Mouse (Mus musculus) naive thymus-derived CD4-positive, alpha-beta T cell, adult 2 months (primary cell): ENCODE results near the gene Pou4f2.

Experiments
- DNase-seq: peaks from one replicate; pipeline ENCODE4 v3.0.0-alpha.2; 2011; ENCODE audit warnings: low read depth

Gene Pou4f2

DNA sequence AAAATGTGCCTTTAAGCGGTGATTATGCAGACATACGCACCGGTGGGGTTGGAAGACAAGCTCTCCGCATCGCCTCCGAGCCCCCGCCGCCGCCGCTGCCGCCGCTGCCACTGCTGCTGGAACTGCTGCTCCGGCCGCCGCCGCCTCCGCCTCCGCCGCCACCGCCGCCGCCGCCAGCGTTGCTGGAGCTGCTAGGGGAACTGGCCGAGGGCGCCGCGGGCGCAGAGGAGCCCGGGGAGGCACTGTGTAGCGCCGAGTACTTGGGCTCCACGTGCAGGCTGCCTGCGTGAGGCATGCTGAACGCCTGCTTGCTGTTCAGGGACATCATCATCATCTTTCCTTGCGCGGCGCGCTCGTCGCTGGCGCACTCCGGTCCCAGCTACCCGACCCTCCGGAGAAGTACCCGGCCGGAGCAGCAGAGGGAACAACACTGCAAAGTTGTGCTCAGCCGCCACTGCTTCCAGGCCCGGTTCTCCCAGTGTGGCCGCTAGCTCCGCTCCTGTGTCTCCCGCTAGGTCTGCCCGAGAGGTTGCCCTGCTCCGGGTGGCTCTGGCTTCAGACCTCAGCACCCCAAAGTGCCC, at the start of gene Pou4f2:
Pou4f2 (minus strand) TSS at position 575 of the 581 bp plus-strand sequence.
- DNase-seq, result no peak

DNA sequence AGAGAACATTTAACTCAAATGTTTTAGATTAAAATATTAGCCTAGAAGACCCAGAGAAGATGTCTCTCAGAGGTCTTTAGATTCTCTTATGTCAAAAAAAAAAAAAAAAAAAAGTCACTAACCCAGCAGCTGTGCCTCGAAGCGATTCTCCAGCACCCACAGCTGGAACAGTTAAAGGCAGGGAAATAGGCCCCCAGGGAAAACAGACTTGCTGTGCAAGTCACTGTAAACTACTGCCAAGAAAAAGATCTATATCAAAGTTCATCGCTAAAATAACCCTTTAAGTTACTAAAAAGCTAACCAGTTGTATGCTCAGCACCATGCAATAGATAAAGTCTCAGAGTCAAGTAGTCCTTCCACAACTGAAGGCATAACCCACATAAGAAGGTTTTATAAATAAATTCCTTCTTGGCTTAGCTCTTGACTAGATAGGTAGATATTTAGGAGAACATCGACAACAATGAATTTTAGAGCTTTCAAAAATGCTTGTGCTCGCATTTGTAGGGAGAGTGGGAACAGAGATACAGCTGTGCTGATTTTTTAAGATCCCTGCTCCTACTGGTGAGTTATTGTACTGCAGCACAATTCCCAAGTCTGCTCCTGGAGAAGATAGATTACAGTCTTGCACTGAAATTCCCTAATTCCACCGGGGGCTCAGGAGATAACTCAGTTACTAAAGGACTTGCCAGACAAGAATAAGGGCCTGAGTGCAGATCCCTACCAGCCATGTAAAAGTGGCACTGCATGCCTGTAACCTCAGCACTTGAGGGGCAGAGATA, 40.8 kb upstream of the Pou4f2 start:
- DNase-seq, result no peak

DNA sequence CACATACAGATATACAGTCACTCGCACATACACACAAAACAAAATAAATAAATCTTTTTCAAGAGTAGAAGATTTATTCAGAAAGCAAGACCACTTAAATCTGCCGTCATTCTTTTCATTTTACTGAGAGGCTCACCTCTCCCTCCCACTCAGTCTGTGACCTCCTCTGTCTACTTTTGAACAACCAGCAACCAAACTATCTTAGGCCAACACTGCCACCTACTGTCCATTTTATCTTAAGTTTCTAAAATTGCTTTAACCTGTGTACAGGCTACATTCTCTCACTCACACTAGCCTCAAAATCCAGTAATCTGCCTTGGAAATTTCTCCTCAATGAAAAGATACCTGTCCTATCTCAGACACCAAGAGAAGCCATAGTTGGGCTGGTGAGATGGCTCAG, 31.4 kb upstream of the Pou4f2 start:
- peak; percentile 5 for DNase-seq

DNA sequence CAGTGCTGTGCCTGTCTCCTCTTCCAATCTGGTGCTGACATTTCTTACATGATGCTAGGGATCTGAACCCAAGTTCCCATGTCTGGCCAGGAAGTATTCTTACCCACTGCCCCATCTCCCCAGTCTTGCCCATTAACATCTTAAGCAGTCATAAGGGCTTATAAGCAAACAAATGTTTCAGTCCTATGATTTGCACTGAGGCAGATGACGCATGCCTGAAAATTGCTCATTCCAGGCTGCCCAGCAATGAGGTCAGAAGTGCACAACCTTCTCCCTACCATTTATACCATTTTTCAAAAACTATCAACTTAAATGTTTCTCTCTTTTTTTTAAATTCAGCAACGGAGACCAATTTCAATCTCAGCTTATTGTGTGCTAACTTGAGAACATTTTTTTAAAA, 27.5 kb upstream of the Pou4f2 start:
- DNase-seq, result no peak

DNA sequence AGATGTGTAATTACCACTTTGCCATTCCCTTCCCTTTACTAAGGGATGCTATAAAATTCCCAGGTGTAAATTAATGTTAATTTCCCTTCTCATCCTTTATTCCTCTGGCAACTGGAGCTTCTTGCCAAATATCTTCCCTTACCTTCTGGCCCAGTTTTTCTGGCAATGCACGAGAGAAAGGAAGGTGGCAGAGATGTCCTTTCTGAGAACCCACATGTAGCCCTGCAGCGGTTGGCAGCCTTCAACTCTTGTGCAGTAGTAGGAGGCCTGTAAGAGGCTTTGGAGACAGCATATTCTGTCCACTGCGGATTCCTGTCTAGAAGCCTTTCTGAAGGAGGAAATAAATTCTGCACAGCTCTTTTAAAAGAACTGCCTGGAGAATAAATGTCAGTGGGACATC, 20.0 kb upstream of the Pou4f2 start:
- no peak for DNase-seq

DNA sequence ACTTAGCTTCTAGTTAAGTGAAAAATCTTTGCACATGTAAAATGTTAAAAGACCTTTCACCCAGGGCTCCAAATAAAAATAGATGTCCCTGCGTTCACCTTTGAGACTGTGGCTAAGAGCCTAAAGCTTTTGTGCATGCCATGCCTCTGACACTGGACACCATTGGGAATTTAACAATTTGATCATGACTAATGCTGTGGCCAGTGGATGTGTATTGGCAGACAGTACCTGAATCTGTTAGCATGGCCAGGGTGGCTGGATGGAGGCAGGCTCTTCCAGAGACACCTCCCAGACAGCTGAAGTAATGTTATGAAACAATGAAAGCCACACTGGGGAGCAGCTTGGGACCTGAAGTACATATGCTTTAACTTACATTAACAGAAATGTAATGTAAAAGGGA, 6.3 kb upstream of the Pou4f2 start:
- DNase-seq, result no peak

DNA sequence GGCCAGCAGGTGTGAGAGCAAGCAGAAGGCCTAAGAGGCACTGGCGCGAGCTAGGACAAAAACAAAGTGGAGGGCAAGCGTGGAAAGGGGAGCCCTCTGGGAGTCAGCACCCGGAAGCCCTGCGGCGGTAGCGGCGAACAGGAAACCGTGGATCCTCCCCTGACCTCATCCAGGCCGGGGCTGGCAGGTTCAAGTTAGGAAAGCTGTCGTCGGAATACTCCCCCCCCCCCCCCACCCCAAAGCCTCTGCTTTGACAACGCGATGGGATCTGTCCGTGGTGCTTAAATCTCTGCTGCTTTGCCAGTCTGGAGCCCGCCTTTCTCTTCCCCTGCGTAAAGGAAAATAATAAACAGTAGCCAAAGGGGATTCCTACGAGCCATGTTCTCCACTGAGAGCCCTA, 1.7 kb upstream of the Pou4f2 start:
- DNase-seq, result no peak

DNA sequence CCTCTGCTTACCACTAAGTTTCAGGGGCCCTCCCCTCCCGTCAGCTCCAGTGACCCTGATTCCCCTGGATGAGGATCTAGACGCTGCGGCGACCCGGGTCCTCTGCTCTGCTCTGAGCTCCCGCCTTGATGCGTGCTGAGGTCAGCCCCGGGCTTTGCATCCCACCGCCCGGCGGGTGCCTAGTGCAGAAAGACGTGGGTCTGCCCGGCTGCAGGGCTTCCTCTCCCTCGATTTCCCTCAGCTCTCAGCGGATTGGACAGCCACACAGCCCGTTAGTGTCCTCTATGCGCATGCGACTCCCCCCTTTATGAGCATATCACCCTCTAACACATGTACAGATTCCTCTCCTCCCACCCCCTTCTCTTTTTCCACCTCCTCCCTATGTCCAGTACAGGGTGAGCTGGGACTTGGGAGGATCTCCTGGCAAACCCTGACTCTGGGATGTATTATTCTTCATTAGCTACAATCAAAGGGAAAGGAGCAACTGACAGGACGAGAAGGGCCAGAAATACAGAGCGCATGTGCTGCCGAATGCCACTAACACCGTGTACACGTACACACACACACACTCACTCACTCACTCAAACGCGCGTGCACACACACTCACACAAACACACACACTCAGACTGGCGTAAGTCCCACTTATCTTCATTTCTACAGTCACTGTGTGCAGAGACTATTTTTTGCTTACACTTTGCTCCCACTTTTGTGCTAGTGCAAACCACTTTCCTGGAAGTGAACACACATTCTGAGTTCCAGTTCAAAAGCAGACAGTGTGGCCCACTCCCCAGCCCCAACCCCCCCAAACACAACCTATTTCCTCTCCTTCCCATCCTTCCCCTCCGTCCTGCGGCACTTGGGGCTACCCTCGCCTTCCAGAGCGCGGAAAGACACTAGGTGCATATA, 948 bp upstream of the Pou4f2 start:
- no peak for DNase-seq

DNA sequence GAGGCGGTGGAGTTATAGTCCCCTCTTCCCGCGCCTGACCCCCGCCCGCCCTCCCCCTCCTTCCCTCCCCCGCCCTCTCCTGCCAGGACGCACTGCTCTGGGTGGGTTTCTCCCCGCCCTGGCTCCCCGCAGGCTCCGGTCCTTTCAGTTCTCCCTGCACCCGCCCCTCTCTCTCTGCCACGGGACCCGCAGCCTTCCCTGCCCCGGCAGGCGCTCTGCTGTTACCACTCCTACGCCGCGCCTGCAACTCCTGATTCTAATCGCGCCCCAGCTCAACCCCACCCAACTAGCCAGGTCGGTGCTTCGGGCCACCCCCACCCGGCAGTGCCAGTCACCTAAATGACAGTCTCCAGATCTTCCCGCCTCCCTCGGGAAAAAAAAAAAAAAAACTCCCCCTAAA, 216 bp upstream of the Pou4f2 start:
- DNase-seq, result no peak

DNA sequence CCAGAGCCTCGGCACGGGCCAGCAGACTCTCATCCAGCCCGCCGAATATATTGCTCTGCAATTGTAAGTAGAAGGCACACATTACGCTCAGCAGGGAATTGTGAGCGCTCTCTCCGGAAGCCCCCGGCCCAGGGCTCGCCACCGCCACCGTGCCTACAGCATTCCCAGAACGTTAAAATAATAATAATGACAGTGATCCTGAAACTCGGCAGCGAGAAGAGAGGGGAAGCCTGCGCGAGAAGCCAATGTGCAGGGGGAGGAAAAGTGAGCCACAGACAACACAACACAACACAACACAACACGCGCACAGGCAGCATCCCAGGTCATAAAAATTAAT, 853 bp downstream of the Pou4f2 start:
- no peak for DNase-seq

DNA sequence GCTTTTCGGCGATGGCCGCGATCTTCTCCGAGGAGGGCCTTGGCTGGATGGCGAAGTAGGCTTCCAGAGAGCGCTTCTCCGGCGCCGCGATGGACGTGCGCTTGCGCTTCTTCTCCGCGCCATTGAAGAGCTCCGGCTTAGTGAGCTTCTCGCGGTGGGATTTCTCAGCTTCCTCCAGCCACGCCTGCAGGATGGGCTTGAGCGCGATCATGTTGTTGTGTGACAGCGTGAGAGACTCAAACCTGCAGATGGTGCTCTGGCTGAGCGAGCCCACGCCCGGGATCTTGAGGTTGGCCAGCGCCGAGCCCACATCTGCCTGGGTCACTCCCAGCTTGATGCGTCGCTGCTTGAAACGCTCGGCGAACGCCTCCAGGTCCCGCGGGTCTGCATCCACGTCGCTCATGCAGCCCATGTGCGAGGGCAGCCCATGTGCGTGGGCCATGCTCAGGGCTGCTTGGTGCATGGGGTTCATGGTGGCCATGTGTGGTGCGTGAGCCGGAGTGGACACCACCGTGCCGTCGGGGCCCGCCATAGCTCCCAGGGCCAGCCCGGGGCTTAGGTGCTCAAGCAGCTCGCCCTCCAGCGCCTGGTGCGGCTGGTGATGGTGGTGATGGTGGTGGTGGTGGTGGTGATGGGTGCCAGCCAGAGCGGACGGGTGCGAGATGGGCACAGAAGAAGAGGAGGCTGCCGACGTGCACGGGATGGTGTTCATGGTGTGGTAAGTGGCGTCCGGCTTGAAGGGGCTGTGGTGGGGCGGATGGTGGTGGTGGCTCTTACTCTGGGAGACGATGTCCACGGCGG, 1.4 kb downstream of the Pou4f2 start:
- no peak for DNase-seq

DNA sequence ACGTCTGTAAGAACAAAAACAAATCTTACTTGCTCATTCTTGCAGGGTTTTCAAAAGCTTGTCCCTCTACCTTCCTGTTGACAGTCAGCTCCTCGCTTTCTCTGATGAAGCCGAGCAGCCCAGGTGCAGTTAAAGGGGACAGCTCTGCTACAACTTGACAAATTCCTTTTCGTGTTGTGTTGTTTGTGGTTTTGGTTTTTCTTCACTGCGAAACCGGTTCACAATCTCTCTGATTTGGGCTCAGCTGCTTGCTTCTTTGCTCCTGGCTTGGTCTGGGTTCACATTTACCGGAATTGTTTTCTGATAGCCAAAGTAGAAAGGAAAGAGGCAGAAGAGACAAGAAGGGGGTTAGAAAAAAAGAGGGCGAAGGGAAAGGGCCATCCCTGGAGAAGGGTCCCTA, 2.1 kb downstream of the Pou4f2 start:
- DNase-seq, result no peak

DNA sequence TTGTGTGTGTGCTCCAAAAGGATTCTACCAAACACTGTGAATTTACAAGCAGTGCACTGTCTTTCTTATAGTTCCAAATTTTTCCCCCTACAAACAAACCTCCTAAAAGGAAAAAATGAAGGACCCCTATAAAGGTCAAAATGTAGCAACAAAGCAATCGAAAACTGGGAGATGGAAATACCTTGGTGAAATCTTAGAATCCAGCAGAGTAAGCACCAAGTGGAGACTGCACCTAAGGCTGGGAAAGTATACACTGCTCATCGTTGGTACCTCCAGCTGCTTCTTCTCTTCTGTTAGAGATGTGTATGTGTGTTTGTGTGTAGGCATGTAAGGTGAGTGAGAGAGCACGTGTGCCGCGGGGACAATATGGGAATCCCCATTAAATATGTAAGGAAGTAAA, 3.1 kb downstream of the Pou4f2 start:
- DNase-seq, result no peak

DNA sequence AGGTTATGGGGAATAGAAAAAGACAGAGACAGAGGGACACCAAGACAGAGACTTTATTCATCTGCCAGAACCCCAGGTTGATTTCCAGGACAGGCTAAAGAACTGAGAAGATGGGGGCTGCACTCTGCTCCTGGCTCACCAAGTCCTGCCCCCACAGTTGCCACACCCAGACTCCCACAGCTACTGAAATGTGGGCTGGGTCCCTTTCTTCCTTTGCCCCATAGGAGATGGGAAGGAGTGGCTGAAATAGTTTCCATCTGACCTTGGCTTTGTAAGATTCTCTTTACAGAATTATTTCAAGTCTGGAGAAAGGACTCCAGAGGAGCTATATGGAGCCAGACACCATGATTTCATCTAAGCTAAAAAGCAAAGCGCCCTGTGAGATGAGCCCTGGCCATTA, 4.0 kb downstream of the Pou4f2 start:
- DNase-seq, result no peak

DNA sequence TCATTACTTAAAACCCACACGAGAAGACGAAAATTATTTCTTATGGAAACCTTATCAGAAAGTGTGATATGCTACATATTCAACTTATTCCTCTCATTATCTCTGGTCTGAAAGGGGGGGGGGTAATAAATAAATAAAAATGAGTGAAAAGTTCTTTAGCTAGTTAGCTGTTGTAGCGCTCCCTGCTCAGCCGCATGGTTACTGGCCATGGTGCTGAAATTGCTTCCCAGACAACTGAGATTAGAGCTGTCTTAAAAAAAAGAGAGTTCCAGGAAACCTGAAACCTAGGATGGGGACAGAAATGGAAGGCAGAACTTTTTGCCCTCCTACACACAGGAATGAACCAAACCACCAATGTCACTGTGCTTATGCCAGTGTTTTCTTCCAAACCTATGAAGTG, 5.1 kb downstream of the Pou4f2 start:
- DNase-seq, result no peak

DNA sequence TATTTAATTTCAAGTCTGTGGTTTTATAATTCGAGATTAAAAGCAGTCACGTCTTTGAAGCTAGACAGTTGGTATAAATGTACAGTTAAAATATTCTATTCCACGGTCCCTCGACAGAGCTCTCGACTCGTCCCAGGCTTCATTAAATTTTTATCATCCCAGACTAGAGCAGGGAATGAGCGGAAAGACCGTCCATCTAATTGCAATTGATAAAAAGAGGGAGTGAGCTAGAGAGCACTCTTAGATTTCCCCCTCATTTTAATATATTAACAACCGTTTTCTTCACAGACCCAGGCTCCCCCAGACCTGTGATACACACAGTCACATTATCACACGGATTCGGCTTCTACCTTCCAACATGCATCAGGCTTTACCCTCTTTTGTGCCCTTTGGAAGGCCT, 8.3 kb downstream of the Pou4f2 start:
- DNase-seq, result no peak

DNA sequence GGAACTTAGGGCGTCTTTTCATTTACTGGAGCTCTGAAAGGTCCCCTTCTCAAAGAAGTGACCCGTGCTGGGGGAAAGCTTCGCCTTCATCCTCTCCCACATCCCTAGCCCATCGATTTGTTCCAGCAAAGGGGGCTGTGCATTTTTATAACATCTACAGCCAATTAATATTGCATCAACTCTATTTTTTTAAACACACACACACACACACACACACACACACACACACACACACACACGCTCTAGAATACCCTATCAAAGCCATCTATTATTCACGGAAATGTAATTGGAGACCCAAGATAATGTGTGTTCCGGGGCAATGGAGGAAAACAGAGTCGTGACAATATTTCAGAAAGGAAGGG, 8.7 kb downstream of the Pou4f2 start:
- DNase-seq, result no peak

DNA sequence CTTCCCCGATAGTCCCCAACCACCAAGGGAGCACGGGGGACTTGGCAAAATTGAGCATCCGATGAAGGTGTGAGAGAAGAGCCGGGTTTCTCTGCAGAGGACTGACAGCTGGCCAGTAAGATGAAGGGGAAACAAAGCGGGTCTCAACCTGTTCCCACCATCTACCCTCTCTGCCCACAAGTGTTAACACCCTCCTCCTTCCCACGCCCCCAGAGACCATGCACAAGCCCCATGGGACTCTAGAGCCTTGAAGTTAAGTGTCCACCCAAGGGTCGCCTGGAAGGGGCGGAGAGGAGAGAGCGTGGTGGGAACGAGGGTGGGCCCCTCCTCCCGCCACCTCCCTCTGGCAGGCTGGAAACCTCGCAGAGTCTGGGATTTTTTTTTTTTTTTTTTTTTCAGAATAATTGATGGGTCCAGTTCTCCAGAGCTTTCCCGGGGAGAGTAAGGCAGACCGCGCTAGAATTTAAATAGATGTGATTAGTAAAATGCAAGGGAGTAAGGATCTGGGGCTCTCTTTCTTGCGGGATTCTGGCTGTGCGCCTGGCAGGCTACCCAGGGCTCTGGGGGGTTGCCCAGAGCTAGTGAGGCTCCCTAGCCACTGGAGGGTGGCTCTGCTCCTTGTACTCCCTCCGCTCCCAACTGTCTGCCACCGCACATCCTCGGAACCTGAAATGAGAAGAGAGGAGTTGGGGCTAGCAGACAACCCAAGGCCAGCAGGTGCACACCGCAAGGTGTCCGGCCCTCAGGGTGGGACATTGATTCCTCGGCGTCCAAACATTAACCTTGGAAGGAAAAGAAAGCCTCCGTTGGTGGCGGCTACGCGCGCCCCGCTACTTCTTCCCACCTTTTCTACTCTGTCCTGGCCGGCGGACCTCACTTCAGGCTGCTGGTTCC, 9.3 kb downstream of the Pou4f2 start:
- DNase-seq, result no peak

DNA sequence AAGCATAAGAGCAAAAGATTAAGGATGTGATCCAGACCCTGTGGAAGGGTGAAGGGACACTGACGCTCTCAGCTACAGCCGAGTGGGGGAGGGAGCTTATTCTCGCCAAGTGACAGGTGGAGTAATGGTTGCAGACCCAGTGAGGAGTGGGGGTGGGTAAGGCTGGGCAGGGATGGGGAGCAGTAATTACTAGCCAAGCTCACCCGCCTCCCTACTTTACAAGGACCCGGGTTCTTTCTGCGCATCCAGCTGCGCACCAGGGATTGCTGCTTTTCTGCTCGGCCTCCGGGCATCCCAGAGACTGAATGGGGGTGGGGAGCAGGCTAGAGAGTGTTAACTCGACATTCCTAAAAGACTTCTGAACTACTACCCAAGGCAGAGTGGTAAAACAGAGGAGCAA, 10.0 kb downstream of the Pou4f2 start:
- no peak for DNase-seq

DNA sequence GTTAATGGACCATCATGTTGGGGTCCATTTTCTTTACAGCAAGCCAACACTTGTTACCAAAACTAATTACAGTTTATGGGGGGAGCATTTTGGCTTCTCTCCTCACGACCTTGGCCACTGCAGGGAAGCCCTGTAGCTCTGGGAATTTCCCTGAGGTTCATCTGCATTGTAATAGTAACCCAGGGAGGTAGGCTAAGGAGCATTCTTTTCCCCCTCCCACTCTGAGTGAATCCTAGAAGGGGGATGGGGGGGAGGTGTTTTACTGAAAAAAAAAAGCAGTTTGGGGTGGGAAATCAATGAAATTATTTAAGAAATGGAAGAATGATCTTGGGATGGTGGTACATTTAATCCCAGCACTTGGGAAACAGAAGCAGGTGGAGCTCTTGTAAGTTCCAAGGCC, 12.5 kb downstream of the Pou4f2 start:
- no peak for DNase-seq

DNA sequence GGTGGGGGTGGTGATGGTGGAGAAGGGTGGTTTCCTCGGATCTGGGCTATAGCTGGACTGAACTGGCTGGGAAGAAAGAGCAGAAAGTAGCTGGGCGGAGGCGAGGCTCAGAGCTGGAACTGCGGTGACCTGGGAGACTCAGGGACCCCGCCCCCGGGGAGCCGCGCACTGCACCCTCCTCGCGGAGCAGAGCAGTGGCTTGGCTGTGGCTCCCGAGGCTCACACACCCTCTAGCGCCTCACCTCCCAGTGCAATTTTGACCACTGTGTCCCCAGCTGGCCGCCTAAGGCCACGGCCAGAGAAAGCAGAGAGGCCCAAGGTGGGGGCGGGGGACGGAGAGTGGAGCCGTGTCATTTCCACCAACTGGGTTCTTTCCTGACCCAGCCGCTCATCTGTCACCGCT, 16.3 kb downstream of the Pou4f2 start:
- no peak for DNase-seq
